Mouse (Mus musculus): ENCODE measurements around the gene Trabd2b.

- TF ChIP-seq CTCF (IDR thresholded peaks at IDR 0.05; ENCODE audit: low read depth, low read length) (no peak), POLR2A (IDR thresholded peaks at IDR 0.05; ENCODE audit: borderline replicate concordance, low read depth, low read length) (no peak)
These were observed 105.1 kb downstream of the Trabd2b start for GRCm38 (mm10) chr4:114511649-114512048.
